Mouse (Mus musculus): ENCODE results near the gene Cox10.

Cox10 gene

DNA sequence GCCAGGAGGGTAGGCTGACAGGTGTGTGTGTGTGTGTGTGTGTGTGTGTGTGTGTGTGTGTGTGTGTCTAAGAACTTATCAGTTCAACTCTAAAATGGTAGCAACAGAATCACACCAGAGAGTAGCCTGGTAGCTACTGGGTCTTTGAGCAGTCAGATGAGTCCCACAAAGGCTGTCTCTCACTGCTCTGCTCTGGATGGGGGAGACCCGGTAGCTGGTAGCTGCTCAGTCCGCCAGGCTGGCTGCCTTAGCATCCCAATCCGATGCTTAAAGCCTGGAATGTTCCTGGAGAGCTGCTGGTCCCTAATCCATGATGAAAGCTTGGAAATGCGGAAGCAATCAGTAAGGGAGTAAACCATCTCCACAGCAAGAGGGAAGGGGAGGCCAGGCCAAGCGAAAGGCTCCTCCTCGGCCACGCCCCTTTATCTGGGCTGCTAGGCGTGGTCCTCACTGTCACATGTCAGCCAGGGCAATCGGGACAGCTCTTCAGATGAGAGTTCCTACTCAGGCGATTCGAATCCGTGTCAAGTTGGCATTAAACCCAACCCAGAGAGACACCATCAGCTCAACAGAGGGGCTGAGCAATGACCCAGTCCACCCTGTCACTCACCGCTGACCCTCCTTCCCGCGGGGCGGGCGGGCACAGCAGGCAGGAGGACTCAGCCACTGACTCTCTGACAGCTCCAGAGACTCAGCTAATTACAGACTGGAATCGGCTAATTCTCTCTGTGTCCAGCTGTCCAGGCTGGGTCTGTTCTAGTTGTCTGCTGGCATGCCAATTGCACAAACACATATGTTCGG lies 127.2 kb downstream of the Cox10 start:
- peak; percentile 39 for DNase-seq

DNA sequence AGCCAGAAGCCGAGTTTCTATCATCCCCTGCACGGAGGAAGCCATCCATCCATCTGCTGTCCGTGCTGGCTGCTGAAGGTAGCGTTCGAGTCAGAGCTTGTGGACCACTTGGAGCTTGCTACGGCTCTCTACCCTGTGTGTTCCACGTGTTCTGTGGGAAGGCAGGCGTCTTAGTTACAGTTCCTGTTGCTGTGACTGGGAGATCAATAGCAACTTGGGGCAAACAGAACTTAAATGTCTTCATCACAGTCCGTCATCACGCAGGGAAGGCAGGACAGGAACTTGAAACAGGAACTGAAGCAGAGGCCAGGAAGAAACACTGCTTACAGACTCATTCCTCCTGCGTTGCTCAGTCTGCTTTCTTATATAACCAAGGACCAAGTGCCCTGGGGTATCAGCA lies 130.9 kb downstream of the Cox10 start:
- DNase-seq = no peak

DNA sequence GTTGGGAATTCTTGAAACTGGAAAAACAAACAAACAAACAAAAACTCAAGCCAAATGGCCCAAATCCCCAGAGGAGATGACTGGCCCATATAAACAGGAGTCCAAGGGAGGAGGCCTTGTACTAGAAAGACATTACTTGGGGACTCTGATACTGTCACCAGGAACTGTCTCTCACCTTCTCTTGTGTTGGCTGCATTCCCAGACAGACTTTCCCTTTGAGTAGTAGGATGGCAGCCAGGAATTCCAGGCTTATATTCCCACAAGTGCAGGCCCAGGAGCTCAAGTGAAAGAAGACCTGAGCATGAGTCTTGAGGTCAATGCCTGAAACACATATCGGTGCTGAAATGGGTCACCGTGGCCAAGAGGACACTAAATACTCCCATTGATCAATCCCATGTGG lies 132.2 kb downstream of the Cox10 start:
- peak; percentile 43 for DNase-seq

DNA sequence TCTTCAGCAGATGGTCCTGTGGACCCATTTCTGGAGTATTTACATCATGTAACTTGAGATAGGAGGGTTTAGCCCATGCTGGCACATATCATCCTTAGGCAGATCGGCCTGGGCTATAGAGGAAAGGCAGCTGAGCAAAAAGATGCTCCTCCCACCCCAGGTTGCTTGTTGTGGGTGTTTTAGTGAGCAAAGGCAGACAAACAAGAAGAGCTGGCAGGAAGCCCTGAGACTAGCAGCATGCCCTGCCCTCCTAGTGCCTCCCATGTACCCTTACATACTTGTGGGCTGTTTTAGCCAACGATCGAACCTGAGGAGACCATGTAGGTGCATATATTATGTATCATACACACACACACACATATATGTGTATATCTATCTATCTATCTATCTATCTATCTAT lies 135.3 kb downstream of the Cox10 start:
- DNase-seq = no peak

DNA sequence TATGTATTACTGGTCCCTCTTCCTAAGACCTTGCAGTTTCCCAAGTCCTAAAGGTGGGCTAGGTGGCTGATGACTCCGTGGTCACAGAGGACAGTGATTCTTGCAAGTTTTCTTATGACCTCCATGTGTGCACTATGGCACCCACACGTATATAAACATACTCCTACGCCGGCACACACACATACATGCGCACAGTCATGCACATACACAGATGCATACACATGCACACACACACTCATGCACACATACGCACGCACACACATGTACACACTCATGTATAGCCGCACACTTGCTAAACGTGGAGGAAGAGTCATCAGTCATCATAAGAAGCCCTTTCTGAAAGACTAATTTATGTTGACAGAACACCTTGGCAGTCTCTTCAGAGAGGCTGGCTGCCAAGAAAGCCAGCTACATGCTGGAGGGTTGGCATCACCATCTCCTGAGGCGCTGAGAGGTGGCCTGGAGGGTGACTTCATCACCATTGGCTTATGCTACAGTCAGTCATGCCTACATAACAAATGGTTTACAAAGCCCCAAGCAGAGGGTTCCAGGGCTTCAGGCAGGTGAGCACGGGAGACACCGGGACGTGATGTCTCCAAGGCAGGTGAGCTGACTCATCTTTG lies 135.9 kb downstream of the Cox10 start:
- no peak for DNase-seq

DNA sequence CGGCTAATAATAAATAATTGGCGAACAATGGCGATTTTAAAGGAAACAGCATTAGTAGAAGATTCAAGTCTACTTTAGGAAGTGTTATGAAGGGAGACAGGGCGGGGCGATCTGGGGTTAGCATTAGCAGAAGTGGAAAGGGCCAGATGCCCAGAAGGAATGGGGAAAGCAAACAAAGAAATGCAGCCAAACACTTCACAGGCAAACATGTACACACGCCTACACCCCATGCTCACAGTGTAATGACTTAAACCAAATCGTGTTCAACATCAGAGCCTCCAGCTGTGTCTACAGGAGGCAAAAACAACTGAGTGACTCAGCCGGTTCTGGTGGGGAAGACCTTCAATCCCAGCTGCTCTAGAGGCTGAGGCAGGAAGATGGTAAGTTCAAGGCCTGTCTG lies 137.1 kb downstream of the Cox10 start:
- DNase-seq = no peak

DNA sequence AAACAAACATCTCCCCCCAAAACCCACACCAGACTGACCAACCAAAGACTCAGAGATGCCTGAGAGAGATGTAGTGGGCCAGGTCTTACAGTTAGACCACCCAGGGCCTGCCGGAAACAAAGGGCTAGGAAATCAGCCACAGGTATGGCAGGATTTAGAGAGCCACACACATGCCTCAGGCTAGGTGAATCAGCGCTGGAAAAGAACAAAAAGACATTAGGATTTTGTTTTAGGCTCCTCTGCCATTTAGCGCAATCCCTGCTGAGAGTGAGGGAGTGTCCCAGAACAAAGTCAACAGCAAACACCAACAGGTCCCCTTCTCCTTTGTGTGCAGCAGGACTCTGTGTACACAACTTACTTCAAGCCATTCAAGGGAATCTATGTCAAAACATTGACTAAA lies 142.6 kb downstream of the Cox10 start:
- no peak for DNase-seq

DNA sequence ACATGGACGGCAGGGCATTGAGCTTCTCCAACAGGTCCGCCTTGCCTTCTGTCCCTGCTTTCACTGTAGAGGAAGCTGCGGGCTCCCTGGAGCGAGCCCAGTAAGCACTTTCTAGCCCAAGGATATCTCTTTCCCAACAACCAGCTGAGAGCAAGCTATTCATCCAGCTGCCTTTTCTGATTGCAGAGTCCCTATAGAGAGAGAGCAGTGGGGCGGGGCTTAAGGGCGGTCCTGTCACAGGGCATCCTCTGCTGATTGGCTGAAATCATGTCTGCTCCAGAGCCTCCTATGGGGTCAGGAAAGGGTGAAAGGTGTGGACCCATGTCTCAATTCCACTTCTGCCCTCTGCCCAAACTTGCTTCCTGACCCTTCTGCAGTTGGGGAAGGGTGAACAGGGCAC lies 152.4 kb downstream of the Cox10 start:
- DNase-seq = no peak

DNA sequence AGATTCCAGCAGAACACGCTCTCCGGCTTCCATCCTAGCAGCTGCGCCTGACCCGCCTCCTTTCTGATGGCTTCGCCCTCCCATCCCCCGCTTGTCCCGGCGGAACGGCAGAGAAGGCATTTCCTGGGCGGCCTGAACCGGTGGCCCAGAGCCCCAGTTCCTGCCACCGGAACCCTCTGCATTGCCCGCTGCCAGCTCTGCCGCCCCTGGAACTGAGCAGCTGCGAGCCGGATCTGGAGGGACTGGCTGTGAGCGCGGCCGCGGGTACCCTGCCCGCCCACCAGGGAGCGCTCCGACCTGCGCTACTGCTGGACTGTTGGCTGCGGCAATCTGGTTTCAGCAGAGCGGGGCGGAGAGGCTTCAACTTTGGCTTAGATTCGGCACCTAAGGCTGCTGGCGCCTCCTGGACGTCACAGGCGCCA lies 154.1 kb downstream of the Cox10 start:
- DNase-seq = peak; percentile 90

DNA sequence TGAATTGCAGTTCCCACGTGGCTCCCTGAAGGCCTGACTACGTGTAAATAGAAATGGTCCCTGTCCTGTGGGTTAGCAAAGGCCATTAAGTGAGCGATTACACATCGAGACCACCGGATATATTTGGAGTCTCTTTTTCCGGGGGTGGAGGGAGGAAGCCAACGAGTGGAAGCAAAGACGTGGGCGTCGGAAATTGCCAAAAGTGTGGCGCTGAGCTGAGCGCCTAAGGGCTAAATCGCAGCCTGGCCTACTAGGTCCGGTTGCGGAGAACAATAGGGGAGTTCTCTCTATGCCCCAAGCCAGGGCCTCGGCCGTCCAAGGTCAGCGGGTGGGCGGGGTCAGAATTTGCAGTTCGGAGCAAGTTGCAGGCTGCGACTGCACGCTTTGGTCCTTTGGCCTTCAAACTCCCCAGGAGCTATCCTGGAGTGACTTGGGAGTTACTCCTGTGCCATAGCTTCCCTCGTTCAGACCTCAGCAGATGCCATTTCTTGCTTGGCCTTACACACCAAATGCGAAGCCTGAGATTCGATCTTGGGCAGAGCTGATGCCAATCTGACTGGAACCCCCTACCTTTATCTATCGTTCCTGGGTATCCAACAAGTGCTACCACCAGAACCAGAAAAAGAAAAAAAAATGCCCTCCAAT lies 154.9 kb downstream of the Cox10 start:
- no peak for DNase-seq

DNA sequence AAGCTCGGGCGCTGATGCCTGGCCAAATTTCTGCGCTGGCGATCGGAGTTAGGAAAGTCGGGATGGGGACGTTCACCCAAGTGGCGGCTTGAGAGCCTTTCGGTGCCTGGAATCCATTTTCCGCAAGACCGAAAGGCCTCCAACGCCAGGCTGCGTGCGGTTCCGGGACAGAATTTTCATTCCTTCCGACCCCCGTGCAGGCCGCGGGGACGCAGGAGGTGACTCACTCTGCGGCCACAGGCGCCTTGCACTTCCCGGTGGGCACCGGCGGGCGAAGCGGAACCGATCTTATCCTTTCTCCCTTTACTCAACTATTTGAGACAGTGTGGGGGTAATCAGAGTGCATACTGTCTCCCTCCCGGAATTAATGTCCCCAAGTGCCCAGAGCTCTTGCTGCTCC lies 155.9 kb downstream of the Cox10 start:
- no peak for DNase-seq

DNA sequence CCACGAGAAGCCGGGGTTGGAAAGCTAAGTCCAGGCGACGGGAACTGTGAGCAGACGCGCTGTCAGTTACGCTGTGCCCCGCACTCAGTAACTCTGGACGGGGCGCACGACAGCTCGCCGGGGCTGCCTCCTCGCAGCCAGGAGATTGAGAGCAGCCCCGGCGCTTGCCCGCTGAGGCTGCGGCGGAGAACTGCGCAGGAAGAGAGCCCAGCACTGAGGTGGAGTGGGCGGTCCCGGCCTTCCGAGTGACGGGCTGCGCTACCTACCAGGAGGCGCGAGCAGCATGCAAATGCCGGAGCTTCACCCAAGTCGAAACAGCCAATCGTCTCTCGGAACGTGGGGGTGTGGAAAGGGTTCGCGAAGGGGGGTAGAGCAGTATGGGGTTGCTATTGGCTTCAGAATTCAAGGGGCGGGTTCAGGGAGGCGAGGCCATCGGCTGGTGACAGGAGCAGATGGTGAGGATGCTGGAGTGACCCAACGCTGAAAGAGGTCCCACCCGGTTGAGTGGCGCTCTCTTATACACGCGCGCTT lies 157.1 kb downstream of the Cox10 start, which contains the start of gene Hs3st3b1:
Gene Hs3st3b1, minus strand, starts transcription at position 200 of the 531 bp plus-strand sequence.
- peak; percentile 97 for DNase-seq

DNA sequence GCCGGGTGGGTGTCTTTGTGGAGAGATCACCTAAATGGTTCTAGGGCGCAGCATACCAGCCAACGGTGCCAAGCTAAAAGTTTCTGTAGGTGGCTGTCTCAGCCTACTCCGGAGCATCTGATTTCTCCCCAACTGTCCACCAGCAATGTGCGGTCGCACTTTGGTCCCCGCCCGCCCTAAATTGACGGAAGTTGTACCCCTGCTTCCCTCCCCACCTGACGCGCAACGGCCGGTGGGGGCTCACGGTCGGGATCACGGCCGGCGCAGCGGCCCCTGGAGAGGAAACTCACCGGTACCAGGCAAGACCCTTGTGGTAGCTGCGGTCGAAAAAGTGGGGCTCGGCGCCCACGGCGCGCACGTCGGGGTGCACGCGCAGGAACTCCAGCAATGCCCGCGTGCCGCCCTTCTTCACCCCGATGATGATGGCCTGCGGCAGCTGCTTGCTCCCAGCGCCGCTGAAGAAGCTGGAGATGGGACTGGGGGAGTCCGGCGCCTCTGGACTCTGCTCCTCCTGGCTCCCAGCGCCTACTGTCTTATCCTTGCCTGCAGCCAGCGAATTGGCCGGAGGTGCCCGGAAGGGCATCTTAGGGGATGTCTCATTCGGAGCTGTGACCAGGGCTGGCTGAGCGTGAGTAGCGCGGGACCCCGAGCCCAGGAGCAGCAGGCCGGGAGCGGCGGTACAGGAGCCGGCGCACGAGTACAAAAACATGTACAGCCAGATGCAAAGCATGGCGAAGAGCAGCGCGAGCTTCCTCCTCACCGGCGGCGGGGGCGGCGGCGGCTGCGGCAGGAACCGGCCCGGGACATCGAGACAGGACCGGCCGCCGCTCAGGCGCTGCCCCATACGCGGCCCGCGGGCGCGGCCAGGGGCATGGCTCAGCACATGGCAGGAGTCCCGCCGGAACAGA lies 158.0 kb downstream of the Cox10 start:
- no peak for DNase-seq

DNA sequence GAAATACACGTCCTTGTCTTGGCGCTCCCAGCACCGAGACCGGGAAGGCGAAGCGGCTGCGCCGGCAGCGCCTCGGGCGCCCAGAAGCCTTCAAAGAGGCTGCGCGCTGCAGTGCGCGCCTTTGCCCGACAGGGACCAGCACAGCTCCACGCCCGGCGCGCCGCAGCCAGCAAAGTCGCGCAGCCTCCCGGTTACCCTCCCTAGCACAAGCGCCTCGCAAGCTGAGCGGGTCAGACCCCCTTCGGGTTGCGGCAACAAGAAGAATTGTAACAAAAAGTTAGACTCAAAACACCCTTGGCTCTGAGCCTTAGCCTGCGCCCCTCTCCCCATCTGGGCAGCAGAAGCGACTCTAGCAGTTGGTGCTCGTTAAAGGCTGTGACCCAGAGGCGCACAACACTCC lies 158.7 kb downstream of the Cox10 start:
- peak; percentile 84 for DNase-seq

DNA sequence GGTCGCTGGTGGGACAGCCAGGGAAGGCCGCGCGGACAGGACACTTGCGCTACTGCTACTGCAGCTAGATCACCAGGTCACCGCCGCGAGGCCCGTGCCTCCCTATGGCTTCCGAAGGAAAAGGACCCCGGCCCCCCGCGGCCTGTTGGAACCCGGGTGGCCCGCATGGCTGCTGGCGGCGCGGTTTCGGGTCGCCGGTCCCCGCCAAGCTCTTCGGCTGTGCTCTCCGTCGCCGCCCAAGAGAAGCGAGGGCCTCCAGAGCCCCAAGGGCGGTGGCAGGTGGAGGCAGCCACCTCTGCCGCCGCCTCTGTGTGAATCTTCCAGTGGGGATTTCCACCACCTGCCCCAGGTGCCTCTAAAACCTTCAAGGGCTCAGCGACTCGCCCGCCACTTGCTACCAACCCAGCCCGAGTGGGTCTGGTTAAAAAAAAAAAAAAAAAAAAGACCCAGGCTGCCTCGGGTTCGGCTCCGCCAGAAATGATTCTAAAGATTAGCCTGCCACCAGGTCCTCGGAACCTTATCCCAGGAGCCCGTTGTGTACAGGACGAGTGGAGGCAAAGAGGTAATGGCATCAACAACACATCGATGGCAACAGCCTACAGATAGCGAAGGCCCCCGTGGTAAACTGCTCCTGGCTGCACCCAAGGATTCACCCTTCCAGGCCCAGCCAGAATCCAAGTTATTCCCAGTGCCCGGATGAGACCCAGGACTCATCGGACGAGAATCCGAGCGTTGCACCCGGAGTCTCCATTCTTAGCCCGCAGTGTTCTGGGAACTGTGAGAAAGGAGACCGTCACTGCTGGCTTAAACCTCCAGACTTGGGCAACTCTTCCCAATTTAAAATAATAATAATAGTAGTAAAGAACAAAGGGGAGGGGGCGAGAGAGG lies 159.8 kb downstream of the Cox10 start:
- no peak for DNase-seq

DNA sequence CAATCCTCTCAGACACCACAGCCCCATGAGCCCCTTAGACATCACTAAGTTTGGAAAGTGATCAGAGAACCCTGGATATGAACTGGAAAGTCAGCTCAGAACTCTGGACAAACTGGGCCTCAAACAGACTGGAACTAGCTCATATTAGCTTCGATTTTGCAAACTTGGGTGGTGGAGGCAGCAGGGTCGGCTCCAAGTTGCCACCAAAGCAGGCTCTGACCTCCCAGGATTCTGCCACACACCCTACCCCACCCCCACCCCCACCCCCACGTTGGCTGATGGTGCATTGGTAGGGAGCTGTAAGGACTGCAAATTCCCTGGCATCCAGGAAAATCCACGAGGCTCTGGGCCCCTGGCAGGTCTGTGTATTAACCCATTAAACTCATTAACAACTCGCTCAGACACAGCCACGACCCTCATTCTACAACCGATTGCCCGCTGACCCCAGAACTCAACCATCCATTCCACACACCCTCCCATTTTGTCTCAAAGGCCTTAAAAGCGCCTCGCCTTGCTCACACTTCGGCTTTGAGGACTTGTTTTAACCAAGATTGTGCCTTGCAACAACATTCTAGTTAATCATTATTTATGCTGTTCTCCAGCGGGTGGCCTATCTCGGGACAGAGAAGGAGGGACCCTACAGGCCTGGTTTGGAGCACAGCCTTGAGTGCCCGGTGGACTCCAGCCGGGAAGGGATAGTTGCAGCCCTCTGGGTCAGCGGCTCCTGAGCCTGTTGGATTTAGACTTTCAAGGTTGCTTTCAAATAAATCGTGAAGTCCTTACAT lies 160.8 kb downstream of the Cox10 start:
- DNase-seq = peak; percentile 73

DNA sequence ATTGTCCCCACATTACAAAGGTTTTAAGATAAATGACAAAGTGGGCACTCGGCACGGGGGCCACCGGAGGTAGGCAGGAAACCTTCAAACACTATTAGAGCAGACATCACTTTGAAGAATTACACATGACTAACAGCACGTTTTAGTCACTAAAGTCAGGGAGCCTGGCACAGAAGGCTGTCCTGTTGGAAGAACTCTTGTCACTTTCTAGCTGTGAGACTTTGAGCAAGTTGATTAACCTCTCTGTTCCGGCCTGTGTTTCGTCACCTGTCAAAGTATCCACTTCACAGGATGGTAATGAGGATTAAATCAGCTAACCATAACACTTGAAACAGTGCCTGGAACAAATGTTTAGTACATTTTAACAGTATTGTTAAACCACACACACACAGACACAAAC lies 161.7 kb downstream of the Cox10 start:
- DNase-seq = no peak

DNA sequence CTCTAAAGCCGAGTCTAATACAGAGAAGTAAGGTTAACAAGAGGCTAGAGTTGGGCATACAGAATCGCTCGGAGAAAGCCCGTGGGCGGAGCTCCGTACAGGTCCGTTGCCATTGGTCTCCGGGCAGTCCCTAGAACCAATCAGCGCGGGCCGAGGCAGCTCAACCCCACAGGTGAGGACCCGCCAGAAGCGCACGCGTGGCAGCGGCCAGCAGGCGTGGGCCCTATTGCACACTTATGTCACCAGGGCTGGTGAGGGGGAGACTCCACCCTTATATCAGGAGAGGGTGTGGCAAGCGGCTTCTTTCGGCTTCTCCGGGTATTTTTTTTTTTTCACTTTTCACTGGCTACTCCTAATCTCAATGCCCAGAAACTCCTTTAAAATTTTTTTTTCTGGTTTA lies 164.9 kb downstream of the Cox10 start:
- peak; percentile 92 for DNase-seq

DNA sequence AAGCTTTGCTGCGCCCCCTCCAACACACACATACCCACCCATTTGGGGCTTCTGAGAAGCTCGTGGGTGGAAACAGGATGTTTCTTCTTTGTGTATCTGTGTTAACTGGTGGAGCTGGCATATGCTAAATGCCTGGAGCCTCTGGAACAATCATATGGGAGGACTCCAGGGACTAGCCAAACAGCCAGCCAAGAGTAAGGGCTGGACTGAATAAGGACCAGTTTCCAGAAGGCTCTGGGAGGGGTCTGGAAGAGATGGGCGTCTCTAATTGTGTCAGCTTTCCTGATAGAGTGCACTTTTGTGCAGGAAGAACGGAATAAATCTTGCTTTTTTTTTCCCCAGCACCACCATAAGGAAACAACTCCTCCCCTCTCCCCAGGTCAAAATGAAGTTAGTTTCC lies 165.3 kb downstream of the Cox10 start:
- DNase-seq = no peak

All from kidney, postnatal 14 days (tissue).